In the genomic region with DNA sequence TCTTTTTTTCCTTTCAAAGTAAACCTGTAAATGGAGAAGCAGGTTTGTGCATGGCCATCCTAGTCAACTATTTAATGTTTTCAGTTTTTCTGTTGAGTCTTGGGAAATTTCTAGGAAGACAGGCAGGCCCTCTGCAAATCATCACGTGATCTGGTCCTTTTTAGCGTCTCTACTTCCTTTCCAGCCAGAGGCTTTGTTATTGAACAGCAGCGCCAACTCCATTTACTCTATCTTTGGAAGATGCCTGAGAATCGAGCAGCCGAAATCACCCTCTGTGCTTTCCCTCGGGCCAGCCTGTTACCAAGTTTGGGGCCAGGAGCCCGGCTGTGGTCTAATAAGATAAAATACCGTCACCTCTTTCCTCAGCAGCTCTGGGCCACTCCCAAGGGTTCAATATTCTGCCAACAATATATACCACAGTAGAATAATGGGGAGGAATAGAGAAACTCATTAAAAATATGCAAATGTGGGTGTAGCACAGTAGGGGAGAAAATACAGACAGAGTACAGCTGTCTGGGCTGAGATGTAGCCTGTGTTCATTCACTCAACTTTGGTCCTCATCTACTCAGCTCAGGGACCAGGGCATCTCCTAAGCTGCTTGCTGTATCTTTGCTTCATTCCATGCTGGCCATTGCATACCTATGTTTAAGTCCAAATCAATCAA, we compare ENCODE assay signal across 12 mouse cellular contexts. TPM values are rescaled to one million over a fixed set of nuclear protein-coding genes. Genes with fewer than 3 reads are reported as not detected.
DNase-seq lines count a peak whose midpoint lies in the region; ATAC-seq lines count a peak whose summit lies in the region.
"Had no signal": no experiment of that assay in that cellular context is flagged by ENCODE, and none has a peak within 500 bp of the region (broad histone marks: within the 10 kb centered on the region; RNA-seq: fewer than 3 reads in every experiment).

No protein-coding gene starts in this region.

- no peak overlapping the region for H3K9ac ChIP-seq in hindbrain, embryonic 15.5 days
- H3K9ac ChIP-seq: limb, embryonic 13.5 days had no signal

- H3K4me2 ChIP-seq in hindbrain, embryonic 15.5 days, result 0 out of 2 replicates have a peak overlapping the region, but pooled peaks have one; percentile 1
- H3K4me2 ChIP-seq: limb, embryonic 13.5 days had no signal

- WGBS in hindbrain, embryonic 15.5 days, result 24% methylated on average over 8 of the region's 8 CpGs

- peak; percentile 34; the same call in 1 of the 2 replicates for ATAC-seq in hindbrain, embryonic 15.5 days (ENCODE audit: low FRiP score, low read depth)
- ATAC-seq in inflammation-experienced regulatory T-cells, adult 6 months, result no peak
- ATAC-seq: lung, postnatal 0 days; Patski had no signal

- H3K27ac ChIP-seq in hindbrain, embryonic 15.5 days (replicated peaks), result 0 out of 2 replicates have a peak overlapping the region, but pooled peaks have one; percentile 14
- H3K27ac ChIP-seq: limb, embryonic 13.5 days had no signal

- H3K9me3 ChIP-seq in hindbrain, embryonic 15.5 days, result no peaks in the 10 kb centered on the region
- H3K9me3 ChIP-seq: limb, embryonic 13.5 days had no signal

- no peaks in the 10 kb centered on the region for H3K27me3 ChIP-seq in hindbrain, embryonic 15.5 days
- H3K27me3 ChIP-seq: limb, embryonic 13.5 days; Patski had no signal

- H3K36me3 ChIP-seq in hindbrain, embryonic 15.5 days, result no peaks in the 10 kb centered on the region
- H3K36me3 ChIP-seq: limb, embryonic 13.5 days had no signal

- peaks cover 10% of the 10 kb centered on the region for H3K4me1 ChIP-seq in hindbrain, embryonic 15.5 days (replicated peaks)

- DNase-seq in heart, adult 11 months, result peak; percentile 94
- no peak for DNase-seq in heart, postnatal 36 days
- DNase-seq in retina, postnatal 1 day, result peak; percentile 46
- no peak for DNase-seq in retina, embryonic 14.5 days (ENCODE audit: low spot score)
- no peak for DNase-seq in gastrocnemius, postnatal 10 days
- no peak for DNase-seq in adrenal gland, adult 18-20 months (ENCODE audit: low spot score in 2 of 2)
- DNase-seq: cerebellum, adult 9-11 months had no signal

- intact Hi-C loops in heart, postnatal 36 days (cut with DNase I), result no loop called here

- no peak overlapping the region for H3K4me3 ChIP-seq in hindbrain, embryonic 15.5 days
- H3K4me3 ChIP-seq: limb, embryonic 13.5 days had no signal

RNA-seq across cellular contexts. Expression of gene Tspan3, which starts 15.0 kb away (rescaled TPM):
- 100 to 1,000 TPM; 183 to 184 TPM for total RNA-seq in heart, postnatal 36 days (2021)
- 598 and 606 TPM in 2 replicates for polyA plus RNA-seq in hindbrain, embryonic 15.5 days (2015; fragmentation: Nextera tagmentation; extraction: Ambion mirVana)
- total RNA-seq in gastrocnemius, postnatal 10 days (2021), result 100 to 1,000 TPM; 158 to 160 TPM
- polyA plus RNA-seq in inflammation-experienced regulatory T-cells, adult 6 months (2017; shearing (Covaris generic)), result 10 to 100 TPM; 45.4 to 48.2 (median 47.7) TPM
- total RNA-seq in adrenal gland, adult 18-20 months (2021), result 100 to 1,000 TPM; 112 to 141 TPM

Comparison
In these comparisons a context has a peak if more than half of its experiments do, and no peak if none do; other contexts are left out.
1. DNase-seq: peak in heart, adult 11 months (single experiment) and retina, postnatal 1 day (single experiment); none in heart, postnatal 36 days (0 of 2), retina, embryonic 14.5 days (single experiment), gastrocnemius, postnatal 10 days (single experiment) and adrenal gland, adult 18-20 months (0 of 2).